Mouse (Mus musculus) cerebellum, postnatal 25 days (tissue): ENCODE measurements around the gene Ssmem1.

Experiments used
- DNase-seq, 2 experiments: peaks; one replicate each; pipeline ENCODE4 v3.0.0; 2021; ENCODE audit warnings: mixed read lengths in 2 of 2

Gene Ssmem1

DNA sequence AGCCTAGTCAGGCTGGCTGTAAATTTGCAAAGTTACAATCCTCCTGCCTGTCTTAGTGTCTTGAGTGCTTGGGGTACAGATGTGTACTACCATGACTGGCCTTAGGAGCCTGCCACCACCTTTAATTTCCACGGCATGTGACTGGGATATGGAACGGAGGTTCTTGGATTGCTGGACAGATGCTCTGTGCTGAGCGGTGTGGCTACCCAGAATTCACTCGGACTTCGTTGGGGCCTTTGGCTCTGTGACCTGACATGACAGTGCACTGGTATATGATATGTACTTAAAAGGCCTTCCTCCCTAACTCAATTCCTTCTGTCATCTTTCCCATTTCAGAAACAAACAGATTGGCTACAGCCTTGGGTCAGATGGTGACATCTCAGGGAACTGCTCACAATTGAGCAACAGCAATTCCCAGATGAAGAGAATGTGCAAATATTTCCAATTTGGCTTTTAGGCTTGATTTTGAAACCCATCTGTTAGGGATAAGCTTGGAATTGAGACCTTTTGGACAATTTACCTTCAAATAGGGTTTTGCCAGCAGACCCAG lies 45.0 kb downstream of the Ssmem1 start:
- DNase-seq = no peak

- no peak for DNase-seq
Observed at GRCm38 (mm10) chr6:30556080-30556479, 46.4 kb downstream of the Ssmem1 start.

GRCm38 (mm10) chr6:30559726-30560125 lies 50.1 kb downstream of the Ssmem1 start:
- DNase-seq = no peak

GRCm38 (mm10) chr6:30562132-30562531 lies 52.5 kb downstream of the Ssmem1 start:
- no peak for DNase-seq

DNA sequence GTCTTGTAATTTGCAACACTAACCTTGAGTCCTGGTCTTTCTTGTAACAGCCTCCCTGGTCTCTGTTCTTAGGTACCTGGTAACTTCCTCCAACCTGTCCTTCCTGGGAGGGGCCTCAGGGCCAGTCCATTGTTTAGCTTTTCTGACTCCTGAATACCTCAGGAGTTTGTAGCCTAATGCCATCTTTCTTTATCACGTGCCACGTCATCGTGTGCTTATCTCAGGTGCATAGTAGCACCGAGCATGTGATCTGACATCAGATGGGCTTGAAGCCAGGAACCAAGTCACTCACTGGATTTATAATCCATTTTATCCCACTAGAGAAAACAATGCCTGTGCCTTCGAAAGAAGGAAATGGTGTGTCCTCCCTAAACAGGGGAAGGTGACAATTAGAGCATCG lies 53.9 kb downstream of the Ssmem1 start:
- no peak for DNase-seq

DNA sequence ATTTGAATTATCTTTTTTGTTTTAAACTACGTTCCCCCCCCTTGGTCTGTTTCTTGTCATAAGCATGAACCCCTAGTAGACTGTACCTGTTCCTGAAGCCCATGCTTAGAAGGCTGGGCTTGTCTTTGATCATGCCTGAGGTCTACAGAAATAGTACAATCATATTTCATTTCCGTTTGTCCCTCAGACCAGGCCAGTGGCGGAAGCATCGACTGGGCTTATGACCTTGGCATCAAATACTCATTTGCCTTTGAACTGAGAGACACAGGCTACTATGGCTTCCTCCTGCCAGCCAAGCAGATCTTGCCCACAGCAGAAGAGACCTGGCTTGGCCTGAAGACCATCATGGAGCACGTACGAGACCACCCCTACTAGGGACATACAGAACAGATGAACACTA lies 54.4 kb downstream of the Ssmem1 start:
- no peak for DNase-seq

GRCm38 (mm10) chr6:30568069-30568468 lies 58.4 kb downstream of the Ssmem1 start, which contains the start of gene Cpa4:
Cpa4 (plus strand) TSS chr6:30568369.
- DNase-seq = no peak

DNA sequence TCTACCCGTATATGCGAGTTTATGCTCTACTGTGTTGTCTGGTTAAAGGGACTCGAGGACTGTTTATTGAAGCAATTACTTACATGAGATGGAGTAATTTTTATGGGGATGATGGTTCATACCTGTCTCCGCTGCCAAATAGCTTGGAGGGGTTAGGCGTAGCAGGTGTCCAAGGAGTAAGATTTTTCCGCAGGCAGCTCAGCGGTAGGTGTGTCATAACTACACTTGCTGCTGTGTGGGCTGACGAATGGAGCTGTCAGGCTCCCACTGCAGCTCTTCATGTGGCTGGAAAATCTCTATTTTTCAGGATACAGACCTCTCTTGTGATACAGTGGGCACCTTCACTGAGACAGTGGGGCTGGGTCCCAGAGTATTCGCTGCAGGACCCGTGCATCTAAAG lies 59.7 kb downstream of the Ssmem1 start:
- DNase-seq = no peak
